Mouse (Mus musculus) kidney, postnatal 36 days (tissue): ENCODE measurements around the gene Zfp536.
"Not testable (repeated sequence)": the region's sequence is repeated elsewhere in the genome, so short reads cannot be mapped to it uniquely, and the experiment has no call there.

ENCODE experiments used
- DNase-seq, 2 experiments: peaks; one replicate each; pipeline ENCODE4 v3.0.0; 2021 to 2022; ENCODE audit warnings: mixed read lengths in 2 of 2

Gene Zfp536

GRCm38 (mm10) chr7:37753024-37753423, 20.4 kb downstream of the Zfp536 start:
- DNase-seq: no peak

GRCm38 (mm10) chr7:37746133-37746761, 27.2 kb downstream of the Zfp536 start:
- DNase-seq: no peak

GRCm38 (mm10) chr7:37743350-37743749, 30.1 kb downstream of the Zfp536 start:
- no peak for DNase-seq

- DNase-seq: no peak
Measured at GRCm38 (mm10) chr7:37737191-37737590, 36.2 kb downstream of the Zfp536 start.

DNA sequence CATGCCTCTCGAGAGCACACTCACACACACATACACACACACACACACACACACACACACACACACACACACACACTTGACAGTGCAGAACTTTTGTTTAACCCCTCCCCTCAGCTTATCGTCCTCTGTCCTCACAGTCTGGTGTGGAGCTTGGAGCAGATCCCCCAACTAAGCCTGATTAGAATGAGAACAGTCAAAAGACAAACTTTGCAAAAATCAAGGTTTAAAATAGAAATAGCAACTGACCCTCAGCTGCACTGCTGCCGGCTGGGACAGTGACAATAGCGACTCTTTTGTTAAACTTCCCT, 37.1 kb downstream of the Zfp536 start:
- no peak for DNase-seq

DNA sequence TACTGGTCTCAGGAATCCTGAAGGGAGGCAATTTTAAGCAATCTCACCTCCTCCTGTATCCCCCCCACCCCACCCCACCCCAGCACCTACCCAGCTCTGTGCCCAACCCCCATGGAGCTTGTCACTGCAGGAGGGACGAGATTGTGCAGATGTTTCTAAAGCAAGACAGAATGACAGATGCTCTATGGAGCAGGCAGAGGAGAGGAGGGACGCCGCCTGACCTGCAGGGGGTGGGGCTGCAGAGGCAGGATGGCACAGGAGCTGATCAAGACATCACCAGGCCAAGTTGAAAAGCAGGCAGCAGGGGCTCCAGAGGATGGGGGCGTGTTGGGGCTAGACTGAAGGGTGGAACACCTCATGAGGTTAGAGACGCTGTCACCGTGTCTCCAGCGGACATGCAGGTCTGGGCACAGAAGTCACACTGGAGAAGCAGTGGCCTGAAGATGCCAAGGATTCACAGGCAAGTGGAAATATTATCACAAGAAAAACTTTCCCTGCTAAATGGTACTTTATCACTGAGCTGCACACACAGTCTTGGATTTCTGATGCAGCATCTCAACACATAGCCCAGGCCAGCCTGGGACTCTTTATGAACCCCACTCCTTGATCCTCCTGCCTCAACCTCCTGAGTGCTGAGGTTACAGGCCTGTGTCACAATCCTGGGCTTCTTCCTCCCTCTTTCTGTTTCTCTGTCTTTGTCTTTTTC, 37.6 kb downstream of the Zfp536 start:
- DNase-seq: no peak

- no peak for DNase-seq
Measured at GRCm38 (mm10) chr7:37735101-37735500, 38.3 kb downstream of the Zfp536 start.

- no peak for DNase-seq
Measured at GRCm38 (mm10) chr7:37734576-37734975, 38.9 kb downstream of the Zfp536 start.

DNA sequence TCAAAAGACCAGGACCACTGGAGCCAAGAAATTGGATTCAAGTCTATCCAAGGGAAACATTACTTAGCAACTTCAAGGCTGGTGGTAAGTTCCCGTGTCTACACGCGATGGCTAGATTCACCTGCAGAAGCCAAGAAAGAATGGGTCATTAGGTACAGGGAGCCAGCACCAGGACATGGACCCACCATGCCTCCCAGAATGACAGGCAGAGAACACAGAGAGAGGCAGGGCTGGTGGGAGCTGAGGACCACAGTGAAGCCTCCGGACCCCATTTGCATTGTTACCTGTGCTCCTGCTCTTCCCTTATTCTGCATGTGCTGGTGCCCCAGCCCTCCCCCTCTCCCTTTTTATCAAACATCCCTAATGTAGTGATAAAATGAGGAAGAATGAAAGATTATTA, 39.4 kb downstream of the Zfp536 start:
- no peak for DNase-seq

- DNase-seq: no peak
Measured at GRCm38 (mm10) chr7:37732741-37733140, 40.7 kb downstream of the Zfp536 start.

DNA sequence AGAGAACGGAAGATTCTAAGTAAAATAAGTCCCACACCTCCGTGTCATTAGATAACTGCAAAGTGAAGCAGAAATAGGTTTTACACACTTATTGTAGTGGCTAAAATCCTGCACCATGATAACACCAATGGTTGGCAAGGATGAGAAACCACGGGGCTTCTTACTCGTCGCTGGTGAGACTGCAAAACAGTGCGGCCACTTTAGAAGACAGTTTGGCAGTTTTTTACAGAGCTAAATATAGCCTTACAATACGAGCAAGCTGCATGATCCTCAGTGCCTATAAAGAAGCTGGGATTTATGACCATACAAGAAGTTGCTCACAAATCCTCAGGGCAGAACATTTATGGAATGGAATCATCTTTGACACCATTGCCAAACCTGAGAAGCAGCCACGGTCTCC, 45.7 kb downstream of the Zfp536 start:
- no peak for DNase-seq

- no peak for DNase-seq
Measured at GRCm38 (mm10) chr7:37724002-37724790, 49.2 kb downstream of the Zfp536 start.

DNA sequence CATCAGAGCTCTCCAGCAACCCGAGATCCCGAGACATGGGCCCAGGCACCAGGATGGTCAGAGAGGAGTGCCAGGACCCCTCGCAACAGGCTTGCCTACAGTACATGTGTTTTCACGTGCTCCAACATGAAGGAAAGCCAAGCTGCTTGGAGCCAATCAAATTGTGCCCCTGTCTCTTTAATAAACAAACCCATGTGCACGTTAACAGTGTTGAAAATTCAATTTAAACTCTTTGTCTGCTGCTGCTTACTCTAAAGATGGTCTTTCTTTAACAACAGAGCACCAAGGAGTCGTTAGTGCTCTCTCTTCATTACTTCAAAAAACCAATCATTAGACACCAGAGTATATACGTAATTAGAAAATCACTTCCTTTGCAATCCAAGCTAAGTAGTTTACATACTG, 50.2 kb downstream of the Zfp536 start:
- DNase-seq: no peak

- DNase-seq: no peak
Measured at GRCm38 (mm10) chr7:37721676-37722075, 51.8 kb downstream of the Zfp536 start.

DNA sequence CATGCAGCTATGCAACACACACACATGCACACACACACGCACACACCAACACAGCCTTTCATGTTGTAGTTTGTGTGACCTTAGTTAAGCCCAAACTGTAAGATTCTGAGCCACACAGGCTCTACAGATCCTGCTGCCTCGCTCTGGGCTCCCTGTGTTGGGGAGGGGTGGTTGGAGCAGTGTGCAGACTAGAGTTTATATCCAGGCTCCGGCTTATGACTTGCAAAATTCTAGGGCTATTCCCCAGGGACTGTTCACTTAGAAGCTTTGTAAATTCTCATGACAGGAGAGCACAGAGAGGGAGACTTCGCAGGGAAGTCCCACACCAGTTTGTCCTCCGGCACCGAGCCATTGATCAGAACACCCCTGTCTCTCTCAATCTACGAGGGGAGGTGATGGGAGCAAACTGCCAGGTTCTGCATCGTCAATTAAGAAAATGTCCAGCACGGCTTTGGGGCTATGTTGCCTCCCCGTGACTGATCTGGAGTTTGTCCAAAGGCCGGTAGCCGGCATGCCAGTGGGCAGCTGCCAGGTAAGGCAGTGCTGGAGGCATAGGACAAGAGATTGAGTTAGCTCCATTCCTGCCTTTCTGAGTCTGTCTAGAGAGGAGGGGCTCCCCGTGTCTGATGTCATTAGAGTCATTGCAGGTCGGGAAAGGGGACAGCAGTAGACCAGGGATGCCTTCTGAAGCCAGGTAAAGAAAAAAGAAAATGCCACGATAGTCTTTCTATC, 54.6 kb downstream of the Zfp536 start:
- no peak for DNase-seq

DNA sequence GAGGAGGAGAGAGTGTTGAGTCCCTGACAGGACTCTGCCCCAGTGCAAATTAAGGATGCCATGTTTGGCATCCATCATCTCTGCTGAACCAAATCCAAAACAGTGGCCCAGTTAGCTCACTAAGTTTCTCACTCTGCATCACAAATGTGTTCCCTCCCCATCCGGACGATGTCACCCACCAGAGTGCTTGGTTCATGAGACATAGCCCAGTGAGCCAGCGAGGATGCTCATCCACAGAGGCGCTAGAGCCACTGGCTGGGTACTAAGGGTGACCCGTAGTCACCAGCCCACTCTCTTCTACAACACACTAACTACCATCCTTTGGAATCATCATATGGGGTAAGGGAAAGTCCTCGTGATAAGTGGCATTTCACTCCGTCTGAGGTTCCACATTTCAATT, 56.4 kb downstream of the Zfp536 start:
- no peak for DNase-seq

GRCm38 (mm10) chr7:37716626-37717025, 56.8 kb downstream of the Zfp536 start:
- DNase-seq: no peak

DNA sequence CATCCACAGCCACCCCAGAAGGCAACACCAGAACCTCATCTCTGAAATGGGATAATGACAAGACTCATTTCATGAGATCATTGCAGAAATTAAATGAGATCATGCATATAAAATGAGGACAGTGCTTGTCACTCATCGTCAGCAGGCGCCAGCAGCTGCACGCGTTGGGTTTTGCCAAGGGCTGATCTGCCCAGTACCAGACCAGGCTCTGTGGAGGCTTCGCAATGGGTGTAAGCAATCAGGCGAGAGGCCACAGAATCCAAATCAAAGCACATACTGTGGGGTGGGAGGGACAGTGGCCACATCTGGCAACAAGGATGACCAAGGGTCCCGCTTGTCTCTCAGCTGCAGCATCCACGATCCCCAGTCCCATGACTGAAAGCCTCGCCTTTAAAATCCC, 69.0 kb downstream of the Zfp536 start:
- no peak for DNase-seq

DNA sequence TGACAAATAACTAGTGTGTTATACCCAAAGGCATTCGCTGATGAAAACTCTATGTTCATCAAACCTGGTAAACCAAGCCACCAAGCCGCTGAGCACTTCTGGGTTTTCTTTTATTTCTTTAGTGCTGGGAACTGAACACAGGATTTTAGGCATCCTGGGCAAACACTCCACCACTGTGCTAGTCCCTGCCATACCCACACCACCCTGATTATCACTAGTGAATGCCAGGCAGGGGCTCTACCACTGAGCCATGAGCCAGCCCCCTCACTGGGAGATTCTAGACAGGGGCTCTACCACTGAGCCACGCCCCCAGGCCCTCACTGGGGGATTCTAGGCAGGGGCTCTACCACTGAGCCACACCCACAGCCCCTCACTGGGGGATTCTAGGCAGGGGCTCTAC, 76.1 kb downstream of the Zfp536 start:
- DNase-seq: not testable (repeated sequence)

DNA sequence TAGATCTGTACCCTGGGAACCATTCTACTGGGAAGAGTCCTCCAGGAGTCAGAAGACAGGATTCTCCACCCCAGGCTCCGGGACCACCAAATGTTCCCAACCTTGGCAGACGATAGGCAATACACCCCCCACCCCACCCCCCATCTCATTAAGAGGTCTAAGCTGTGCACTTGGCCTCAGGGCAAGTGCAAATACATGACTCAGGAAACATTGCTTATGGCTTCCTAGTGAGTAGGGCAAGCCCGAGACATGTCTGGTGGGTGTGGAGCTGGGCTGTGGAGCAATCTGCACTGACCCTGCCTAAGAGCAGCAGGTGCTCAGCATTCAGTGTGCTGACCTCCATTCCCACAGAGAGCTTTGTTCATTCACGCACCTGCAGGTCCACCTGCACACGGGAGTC, 78.4 kb downstream of the Zfp536 start:
- no peak for DNase-seq

GRCm38 (mm10) chr7:37690606-37691005, 82.8 kb downstream of the Zfp536 start:
- no peak for DNase-seq

DNA sequence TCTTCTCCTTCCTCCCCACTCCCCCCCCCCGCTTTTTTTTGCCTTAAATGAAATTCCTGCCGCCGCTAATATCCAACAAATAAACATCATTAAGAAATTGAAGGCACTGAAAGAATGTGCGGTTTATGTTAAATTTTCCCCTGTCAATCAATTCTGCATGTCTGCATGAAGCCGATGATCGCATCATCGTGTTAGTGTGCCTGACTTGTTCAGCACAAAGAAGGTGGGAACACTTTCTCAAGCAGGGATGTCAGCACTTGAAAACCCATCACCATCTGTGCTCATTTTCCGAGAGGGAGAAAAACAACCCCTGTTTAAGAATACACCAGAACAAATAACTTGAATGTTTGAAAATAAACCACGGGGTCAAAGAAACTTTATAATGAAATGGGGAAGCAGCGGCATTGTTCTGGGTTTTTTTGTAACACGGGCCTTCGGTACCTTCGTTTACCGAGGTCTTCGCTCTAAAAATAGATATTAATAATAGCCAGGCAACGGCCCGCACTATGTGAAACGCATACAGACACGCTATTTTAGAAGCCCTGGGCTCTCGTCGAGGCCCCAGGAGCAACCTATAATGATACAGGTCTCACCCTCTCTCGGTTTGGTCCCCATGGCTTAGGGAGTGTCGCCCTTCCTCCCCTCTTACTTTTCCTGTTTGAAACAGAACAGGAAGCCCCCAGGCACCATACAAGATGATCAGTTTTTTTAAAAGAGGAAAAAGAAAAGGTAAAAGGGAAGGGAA, 83.7 kb downstream of the Zfp536 start:
- no peak for DNase-seq

- DNase-seq: no peak
Measured at GRCm38 (mm10) chr7:37689107-37689511, 84.3 kb downstream of the Zfp536 start.
